Mouse (Mus musculus) layer of hippocampus, adult 9-10 months (tissue): ENCODE measurements around the gene Cap2.

Experiments
- DNase-seq: peaks from one replicate; pipeline ENCODE4 v3.0.0; 2022; ENCODE audit warnings: low spot score

Cap2 gene

GRCm38 (mm10) chr13:46695296-46695908 is 193.8 kb downstream of the Cap2 start:
- DNase-seq, result no peak

- no peak for DNase-seq
These were observed 194.3 kb downstream of the Cap2 start for GRCm38 (mm10) chr13:46695932-46696331.

GRCm38 (mm10) chr13:46696788-46697187 is 195.1 kb downstream of the Cap2 start:
- no peak for DNase-seq

GRCm38 (mm10) chr13:46699372-46699771 is 197.7 kb downstream of the Cap2 start:
- no peak for DNase-seq
